Mouse (Mus musculus) forebrain, postnatal 0 days (tissue): Measurements from ENCODE around the gene Dhdds. TPM values are rescaled to one million over a fixed set of nuclear protein-coding genes. Genes with fewer than 3 reads are reported as not detected.

ENCODE experiments used
- ATAC-seq: fragments of 200-750 bp; cut with Nextera tagmentation; 2 replicates; pipeline ENCODE4 v1.8.0; 2017; ENCODE audit warnings: mild to moderate bottlenecking, moderate library complexity
- DNase-seq: peaks from one replicate; pipeline ENCODE4 v3.0.0-alpha.2; 2015
- H3K27ac ChIP-seq: fragments of 300-500 bp; sonication (generic); 2 replicates; pipeline ENCODE4 v1.5.1; 2014; ENCODE audit warnings: low read depth, mild to moderate bottlenecking, antibody characterized with exemption, low read length, moderate library complexity, mixed read lengths
- H3K27me3 ChIP-seq: fragments of 300-500 bp; sonication (generic); 2 replicates; pipeline ENCODE4 v1.6.1; 2014; ENCODE audit warnings: mild to moderate bottlenecking, low read length, mixed read lengths; ENCODE audit not compliant: insufficient read depth
- H3K36me3 ChIP-seq: fragments of 300-500 bp; sonication (generic); 2 replicates; pipeline ENCODE4 v1.6.1; 2014; ENCODE audit warnings: mild to moderate bottlenecking, moderate library complexity; ENCODE audit not compliant: insufficient read depth
- H3K4me1 ChIP-seq: fragments of 300-500 bp; sonication (generic); 2 replicates; pipeline ENCODE4 v1.6.1; 2014; ENCODE audit warnings: antibody characterized with exemption; ENCODE audit not compliant: insufficient read depth
- H3K4me2 ChIP-seq: fragments of 300-500 bp; sonication (generic); 2 replicates; pipeline ENCODE4 v1.6.1; 2014; ENCODE audit warnings: low read depth, mild to moderate bottlenecking, moderate library complexity
- H3K4me3 ChIP-seq: fragments of 300-500 bp; sonication (generic); 2 replicates; pipeline ENCODE4 v1.5.1; 2014; ENCODE audit warnings: low read depth, low read length, mixed read lengths
- H3K9ac ChIP-seq: fragments of 300-500 bp; sonication (generic); 2 replicates; pipeline ENCODE4 v1.6.1; 2014; ENCODE audit warnings: mild to moderate bottlenecking
- H3K9me3 ChIP-seq: fragments of 300-500 bp; sonication (generic); 2 replicates; pipeline ENCODE4 v1.6.1; 2016; ENCODE audit warnings: low read length
- CTCF ChIP-seq: sonication (generic); IDR thresholded peaks from 2 replicates; pipeline ENCODE4 v1.5.1; 2016; ENCODE audit warnings: antibody characterized with exemption, control low read depth, low read depth
- WGBS: fragments of 180-500 bp; shearing (Covaris S2); extraction: QIAGEN DNeasy Blood & Tissue Kit; methylation state at CpG from one replicate; pipeline ENCODE4 v1.1.7; 2014; 5-methylcytosine and 5-hydroxymethylcytosine counted together
- polyA plus RNA-seq: library from polyadenylated mRNA; unstranded; fragments of >200 nt; fragmentation: Nextera tagmentation; extraction: Ambion mirVana; gene quantifications from 2 replicates; pipeline ENCODE4 v1.2.1, GENCODE M21; 2015
- total RNA-seq: library from RNA; depleted of rRNA; stranded (reverse); fragments of >200 nt; gene quantifications from 2 replicates; pipeline ENCODE4 v1.2.3, GENCODE M21; 2014

The Dhdds gene
- total and polyA plus RNA-seq, 2 experiments from 2014 or later = 42.0 to 43.5 TPM

DNA sequence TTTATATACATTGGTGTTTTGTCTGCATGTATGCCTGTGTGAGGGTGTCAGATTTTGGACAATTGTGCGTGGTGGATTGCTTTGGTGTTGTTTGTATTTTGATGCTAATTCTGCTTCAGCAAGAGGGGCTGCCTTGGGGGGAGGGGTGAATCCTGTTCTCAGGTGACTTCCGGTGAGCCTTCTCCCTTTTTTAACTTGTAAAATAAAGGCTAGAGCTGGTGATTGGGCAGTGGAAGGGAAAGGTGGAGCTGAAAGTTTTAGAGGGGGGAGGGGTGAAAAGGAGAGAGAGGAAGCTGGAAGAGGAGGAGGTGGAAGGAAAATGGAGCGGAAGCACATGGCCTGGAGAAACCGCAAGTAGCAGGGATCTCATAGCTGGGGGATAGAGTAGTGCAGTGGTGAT, 44.4 kb downstream of the Dhdds start:
- H3K9me3 ChIP-seq = no peaks in the 10 kb centered on the region
- ATAC-seq = no peak
- no peak for TF ChIP-seq CTCF
- no peak for DNase-seq
- no peaks in the 10 kb centered on the region for H3K4me1 ChIP-seq
- H3K4me2 ChIP-seq = no peak overlapping the region
- no peaks in the 10 kb centered on the region for H3K27me3 ChIP-seq
- H3K36me3 ChIP-seq = no peaks in the 10 kb centered on the region
- H3K4me3 ChIP-seq = no peak overlapping the region
- WGBS = 83% methylated on average over 4 of the region's 4 CpGs
- H3K27ac ChIP-seq = no peak overlapping the region
- no peak overlapping the region for H3K9ac ChIP-seq

- TF ChIP-seq CTCF = no peak
- DNase-seq (no peak), ATAC-seq (no peak)
- Histone ChIP-seq H3K4me3 (no peak overlapping the region), H3K4me2 (no peak overlapping the region), H3K9ac (no peak overlapping the region), H3K27me3 (no peaks in the 10 kb centered on the region), H3K4me1 (no peaks in the 10 kb centered on the region), H3K9me3 (no peaks in the 10 kb centered on the region), H3K36me3 (no peaks in the 10 kb centered on the region), H3K27ac (no peak overlapping the region)
- WGBS = 70% methylated on average over 4 of the region's 4 CpGs
Observed at GRCm38 (mm10) chr4:133946736-133947135, 54.0 kb downstream of the Dhdds start.

- no peak for ATAC-seq
- H3K27me3 ChIP-seq = no peaks in the 10 kb centered on the region
- no peak for TF ChIP-seq CTCF
- H3K9ac ChIP-seq = no peak overlapping the region
- H3K27ac ChIP-seq = no peak overlapping the region
- H3K4me2 ChIP-seq = no peak overlapping the region
- WGBS = 79% methylated on average over 3 of the region's 3 CpGs
- H3K9me3 ChIP-seq = no peaks in the 10 kb centered on the region
- no peaks in the 10 kb centered on the region for H3K36me3 ChIP-seq
- DNase-seq = no peak
- no peaks in the 10 kb centered on the region for H3K4me1 ChIP-seq
- no peak overlapping the region for H3K4me3 ChIP-seq
Observed at GRCm38 (mm10) chr4:133943791-133944190, 56.9 kb downstream of the Dhdds start.

DNA sequence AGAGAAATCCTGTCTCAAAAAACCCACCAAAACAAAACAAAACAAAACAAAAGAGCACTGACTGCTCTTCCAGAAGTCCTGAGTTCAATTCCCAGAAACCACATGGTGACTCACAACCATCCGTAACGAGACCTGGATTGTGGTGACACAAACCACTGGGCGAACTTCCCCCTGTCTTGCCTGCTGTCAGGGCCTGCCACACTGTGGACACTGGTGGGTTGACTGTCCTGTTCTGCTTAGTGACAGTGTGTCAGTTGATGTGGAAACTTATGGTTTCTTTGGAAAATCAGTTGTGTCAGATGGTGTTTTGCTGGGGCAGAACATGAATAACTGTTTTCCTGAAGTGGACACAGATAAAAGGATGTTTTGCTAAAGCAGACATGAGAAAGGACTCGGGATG, 58.0 kb downstream of the Dhdds start:
- Histone ChIP-seq H3K4me3 (no peak overlapping the region), H3K27me3 (no peaks in the 10 kb centered on the region), H3K36me3 (no peaks in the 10 kb centered on the region), H3K4me1 (no peaks in the 10 kb centered on the region), H3K9ac (no peak overlapping the region), H3K27ac (no peak overlapping the region), H3K9me3 (no peaks in the 10 kb centered on the region), H3K4me2 (no peak overlapping the region)
- no peak for DNase-seq
- no peak for ATAC-seq
- no peak for TF ChIP-seq CTCF
- WGBS = 91% methylated on average over 4 of the region's 4 CpGs

GRCm38 (mm10) chr4:133941576-133941975, 59.1 kb downstream of the Dhdds start:
- Histone ChIP-seq H3K27me3 (no peaks in the 10 kb centered on the region), H3K36me3 (no peaks in the 10 kb centered on the region), H3K4me3 (no peak overlapping the region), H3K4me2 (no peak overlapping the region), H3K9me3 (no peaks in the 10 kb centered on the region), H3K4me1 (no peaks in the 10 kb centered on the region), H3K27ac (no peak overlapping the region), H3K9ac (no peak overlapping the region)
- ATAC-seq = no peak
- DNase-seq = no peak
- no peak for TF ChIP-seq CTCF
- WGBS = 58% methylated on average over 3 of the region's 3 CpGs

DNA sequence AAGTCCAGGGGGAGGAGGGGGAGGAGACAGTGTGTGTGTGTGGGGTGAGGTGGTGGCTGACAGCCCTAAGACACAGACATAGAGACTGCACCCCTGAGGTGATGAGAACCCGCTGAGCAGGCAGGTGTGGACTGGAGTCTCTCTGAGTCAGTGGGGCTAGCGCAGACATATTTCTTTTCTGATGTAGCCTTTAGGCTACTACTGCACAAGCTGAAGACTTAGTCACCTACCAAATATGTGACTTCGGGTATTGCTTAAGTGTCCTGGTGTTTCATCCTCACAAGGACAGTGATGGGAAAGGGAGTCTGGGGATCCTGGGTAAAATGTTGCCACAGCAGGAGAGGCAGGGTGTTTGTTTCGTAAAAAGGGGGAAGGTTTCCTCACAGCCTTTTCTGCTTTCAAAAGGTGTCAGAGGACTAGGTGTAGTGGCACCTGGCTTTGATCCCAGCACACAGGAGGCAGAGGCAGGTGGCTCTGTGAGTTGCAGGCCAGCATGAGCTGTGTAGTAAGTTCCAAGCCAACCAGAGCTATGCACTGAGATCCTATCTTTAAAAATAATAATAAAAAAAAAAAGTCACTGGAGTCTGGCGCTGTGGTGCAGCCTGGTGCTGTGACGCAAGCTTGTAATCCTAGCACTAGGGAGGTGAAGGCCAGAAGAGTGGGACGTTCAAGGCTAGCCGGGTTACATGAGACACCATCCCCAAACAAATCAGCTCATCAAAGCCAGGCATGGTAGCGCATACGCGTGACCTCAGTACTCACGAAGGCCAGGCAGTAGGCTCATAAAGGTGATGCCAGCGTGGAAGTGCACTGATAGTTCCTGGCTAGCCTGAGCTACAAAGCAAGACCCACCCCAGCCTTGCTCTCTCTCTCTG, 60.1 kb downstream of the Dhdds start:
- Histone ChIP-seq H3K27ac (no peak overlapping the region), H3K9ac (no peak overlapping the region), H3K4me2 (no peak overlapping the region), H3K4me3 (no peak overlapping the region), H3K4me1 (no peaks in the 10 kb centered on the region), H3K27me3 (no peaks in the 10 kb centered on the region), H3K9me3 (no peaks in the 10 kb centered on the region), H3K36me3 (no peaks in the 10 kb centered on the region)
- WGBS = 88% methylated on average over 13 of the region's 13 CpGs
- DNase-seq = no peak
- ATAC-seq = no peak
- TF ChIP-seq CTCF = no peak

DNA sequence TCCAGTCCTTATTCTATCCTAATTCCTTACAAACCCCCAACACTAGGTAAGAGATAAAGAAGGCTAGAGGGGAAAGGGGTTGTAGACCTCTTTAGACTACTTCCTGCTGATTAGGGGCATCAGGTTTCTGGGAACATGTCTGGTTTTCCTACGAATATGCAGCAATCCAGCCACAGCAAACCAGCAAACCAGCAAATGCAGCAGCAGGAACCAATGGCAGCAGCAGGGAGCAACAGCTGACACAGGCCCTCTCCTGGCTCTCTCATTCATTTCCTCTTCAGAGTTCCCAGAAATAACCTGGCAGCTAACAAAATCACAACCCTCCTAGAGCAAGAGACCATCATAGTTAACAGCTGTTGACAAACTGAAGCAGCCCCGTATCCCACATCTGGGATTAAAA, 62.6 kb downstream of the Dhdds start:
- WGBS = 69% methylated on average over 2 of the region's 2 CpGs
- Histone ChIP-seq H3K9me3 (no peaks in the 10 kb centered on the region), H3K27me3 (no peaks in the 10 kb centered on the region), H3K4me3 (no peak overlapping the region), H3K36me3 (no peaks in the 10 kb centered on the region), H3K27ac (no peak overlapping the region), H3K9ac (no peak overlapping the region), H3K4me2 (no peak overlapping the region), H3K4me1 (no peaks in the 10 kb centered on the region)
- DNase-seq (no peak), ATAC-seq (no peak)
- no peak for TF ChIP-seq CTCF
